Comparison of ENCODE assay signal across 8 mouse cellular contexts in the genomic region with DNA sequence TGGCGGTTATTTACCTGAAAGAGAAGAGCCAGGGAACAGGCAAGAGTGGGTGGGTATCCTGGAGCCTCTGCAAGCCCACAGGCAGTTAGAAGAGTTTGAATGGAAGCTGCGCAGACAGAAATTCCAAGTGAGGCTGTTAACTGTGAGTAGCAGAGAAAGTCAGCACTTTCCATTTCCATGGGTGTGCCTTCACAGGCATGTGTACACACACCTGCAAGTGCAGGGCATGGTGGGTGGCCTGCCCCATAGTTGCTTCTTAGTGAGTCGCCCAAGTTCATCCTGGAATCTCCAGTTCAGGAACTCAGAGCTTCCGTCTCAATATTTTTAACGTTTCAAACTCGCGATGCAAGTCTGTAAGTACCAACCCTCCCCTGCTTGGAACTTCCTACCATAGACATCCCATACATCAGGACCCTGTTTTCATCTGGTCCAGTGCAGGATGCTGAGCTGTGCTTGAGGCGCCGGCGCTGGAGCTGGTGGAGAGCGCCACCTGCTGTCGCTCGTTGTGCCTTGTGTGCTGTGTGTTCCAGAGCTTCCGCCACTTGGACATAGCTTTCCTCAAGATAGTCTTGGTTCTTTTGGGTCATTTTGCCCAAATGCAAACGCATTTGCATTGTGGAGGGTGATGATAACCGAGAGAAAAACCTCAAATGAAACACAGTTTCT.
DNase-seq lines count a peak whose midpoint lies in the region; ATAC-seq and TF ChIP-seq lines count a peak whose summit lies in the region.

No protein-coding gene starts in this region.

- no peak overlapping the region for H3K4me2 ChIP-seq in liver, embryonic 12.5 days
- no peak overlapping the region for H3K4me2 ChIP-seq in midbrain, embryonic 15.5 days
- H3K4me2 ChIP-seq in stomach, postnatal 0 days (replicated peaks; ENCODE audit: low read depth): no peak overlapping the region

- H3K27me3 ChIP-seq in liver, embryonic 12.5 days (replicated peaks): no peaks in the 10 kb centered on the region
- no peaks in the 10 kb centered on the region for H3K27me3 ChIP-seq in kidney, adult 2 months (replicated peaks; ENCODE audit: control insufficient read depth, insufficient read depth, low read length)
- no peaks in the 10 kb centered on the region for H3K27me3 ChIP-seq in midbrain, embryonic 15.5 days (replicated peaks)
- no peaks in the 10 kb centered on the region for H3K27me3 ChIP-seq in stomach, postnatal 0 days (ENCODE audit: control insufficient read depth, insufficient read depth, low read length)

- H3K4me1 ChIP-seq in liver, embryonic 12.5 days: no peaks in the 10 kb centered on the region
- H3K4me1 ChIP-seq in kidney, adult 2 months (ENCODE audit: control insufficient read depth, insufficient read depth, low read length): no peaks in the 10 kb centered on the region
- peaks cover 5% of the 10 kb centered on the region; the same call in 1 of the 2 replicates for H3K4me1 ChIP-seq in midbrain, embryonic 15.5 days
- no peaks in the 10 kb centered on the region for H3K4me1 ChIP-seq in stomach, postnatal 0 days (replicated peaks; ENCODE audit: control insufficient read depth, insufficient read depth)

- peak; percentile 92 for TF ChIP-seq CTCF in gastrocnemius, adult 2 months (IDR thresholded peaks at IDR 0.05)
- TF ChIP-seq CTCF in kidney, adult 2 months (conservative IDR thresholded peaks at IDR 0.05; ENCODE audit: insufficient read depth, insufficient read length, low read depth, low read length): peak; percentile 89
- peak; percentile 96 for TF ChIP-seq CTCF in stomach, postnatal 0 days (IDR thresholded peaks at IDR 0.05; ENCODE audit: low read depth)

- no peak overlapping the region for H3K4me3 ChIP-seq in liver, embryonic 12.5 days
- no peak overlapping the region for H3K4me3 ChIP-seq in gastrocnemius, adult 2 months
- H3K4me3 ChIP-seq in kidney, adult 2 months (ENCODE audit: insufficient read depth, low read depth, low read length): no peak overlapping the region
- H3K4me3 ChIP-seq in midbrain, embryonic 15.5 days: no peak overlapping the region
- no peak overlapping the region for H3K4me3 ChIP-seq in stomach, postnatal 0 days (ENCODE audit: low read depth, low read length)

- no peaks in the 10 kb centered on the region for H3K36me3 ChIP-seq in liver, embryonic 12.5 days
- no peaks in the 10 kb centered on the region for H3K36me3 ChIP-seq in kidney, adult 2 months (ENCODE audit: control insufficient read depth, insufficient read depth, low read length)
- no peaks in the 10 kb centered on the region for H3K36me3 ChIP-seq in midbrain, embryonic 15.5 days (replicated peaks)
- H3K36me3 ChIP-seq in stomach, postnatal 0 days (ENCODE audit: control insufficient read depth, insufficient read depth, low read length): no peaks in the 10 kb centered on the region

- H3K9me3 ChIP-seq in liver, embryonic 12.5 days (replicated peaks): no peaks in the 10 kb centered on the region
- no peaks in the 10 kb centered on the region; the same call in 1 of the 2 replicates for H3K9me3 ChIP-seq in midbrain, embryonic 15.5 days
- H3K9me3 ChIP-seq in stomach, postnatal 0 days (ENCODE audit: control insufficient read depth, low read length): no peaks in the 10 kb centered on the region

- WGBS in liver, embryonic 12.5 days (ENCODE audit: insufficient replicate concordance): 18% methylated on average over 16 of the region's 16 CpGs
- 18% methylated on average over 16 of the region's 16 CpGs for WGBS in kidney, adult 2 months
- 19% methylated on average over 16 of the region's 16 CpGs for WGBS in midbrain, embryonic 15.5 days
- WGBS in stomach, postnatal 0 days: 15% methylated on average over 16 of the region's 16 CpGs

- intact Hi-C loops in gastrocnemius, adult 2 months (cut with DNase I): loop anchor here (2.0 to 5.0 kb wide), 2 partner anchors 346 to 368 kb away; no protein-coding TSS in a partner anchor
- intact Hi-C loops in left cerebral cortex, postnatal 36 days (cut with DNase I): loop anchor here (1.0 to 10.0 kb wide), 4 partner anchors 234 to 1729 kb away; no protein-coding TSS in a partner anchor

- no peak overlapping the region for H3K9ac ChIP-seq in liver, embryonic 12.5 days
- no peak overlapping the region for H3K9ac ChIP-seq in midbrain, embryonic 15.5 days
- H3K9ac ChIP-seq in stomach, postnatal 0 days (ENCODE audit: low read length): no peak overlapping the region

- DNase-seq in liver: peak; percentile 63
- DNase-seq in cerebellum, postnatal 4 days (ENCODE audit: low spot score in 2 of 2): peak; percentile 66 to 86
- peak; percentile 73 for DNase-seq in gastrocnemius, adult 2 months
- peak; percentile 61 for DNase-seq in kidney, adult 2 months
- DNase-seq in left cerebral cortex, postnatal 36 days (ENCODE audit: low spot score in 2 of 2): peak; percentile 78 to 79
- peak; percentile 75 for DNase-seq in stomach, postnatal 0 days (ENCODE audit: low spot score)

- TF ChIP-seq POLR2A in kidney, adult 2 months (IDR thresholded peaks at IDR 0.05; ENCODE audit: low read depth, low read length): no peak

- TF ChIP-seq EP300 in stomach, postnatal 0 days (optimal IDR thresholded peaks at IDR 0.05): no peak

- ATAC-seq in liver, embryonic 12.5 days: no peak
- peak; percentile 65 for ATAC-seq in midbrain, embryonic 15.5 days (replicated peaks)
- ATAC-seq in stomach, postnatal 0 days (ENCODE audit: low FRiP score, low TSS enrichment): no peak

- no peak overlapping the region for H3K27ac ChIP-seq in liver, embryonic 12.5 days
- no peak overlapping the region for H3K27ac ChIP-seq in gastrocnemius, adult 2 months
- no peak overlapping the region for H3K27ac ChIP-seq in kidney, adult 2 months (ENCODE audit: insufficient read depth, low read depth, low read length)
- H3K27ac ChIP-seq in midbrain, embryonic 15.5 days: no peak overlapping the region
- H3K27ac ChIP-seq in stomach, postnatal 0 days (replicated peaks): no peak overlapping the region
